ENCODE assay signal across 10 mouse cellular contexts in the genomic region with DNA sequence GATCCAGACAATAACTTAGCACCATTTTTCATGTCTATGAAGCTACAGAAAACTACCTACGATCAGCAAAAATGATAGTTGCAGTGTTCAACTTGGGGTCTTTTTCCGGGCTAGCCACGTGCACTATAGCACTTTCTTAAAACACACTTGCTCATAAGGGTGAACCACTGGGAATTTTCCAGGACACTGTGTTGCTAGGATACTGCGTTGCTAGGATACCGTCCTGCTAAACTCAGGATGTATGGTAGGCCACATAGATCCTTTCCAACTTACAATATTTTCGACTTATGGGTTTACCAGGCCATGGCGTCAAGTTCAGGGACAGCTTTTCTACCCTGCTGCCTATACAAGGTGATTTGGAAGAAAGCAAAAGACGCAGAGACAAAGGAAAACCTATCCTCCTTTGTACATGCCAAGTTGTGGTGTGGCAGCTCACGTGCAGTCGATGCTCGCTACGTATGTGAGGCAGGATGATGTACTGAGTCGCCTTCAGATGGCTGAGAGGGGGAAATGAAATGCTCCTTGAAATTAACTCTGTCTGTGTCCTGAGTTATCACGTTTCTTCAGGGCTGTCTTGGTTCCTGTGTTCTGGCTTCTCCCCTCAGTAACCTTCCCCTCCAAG.
DNase-seq lines count a peak whose midpoint lies in the region; ATAC-seq lines count a peak whose summit lies in the region.
"Had no signal": no experiment of that assay in that cellular context is flagged by ENCODE, and none has a peak within 500 bp of the region (broad histone marks: within the 10 kb centered on the region; RNA-seq: fewer than 3 reads in every experiment).

No protein-coding gene starts in this region.

- no peaks in the 10 kb centered on the region for H3K4me1 ChIP-seq in embryonic facial prominence, embryonic 14.5 days (ENCODE audit: control insufficient read depth, insufficient read depth, low read length)
- H3K4me1 ChIP-seq in neural tube, embryonic 11.5 days (ENCODE audit: control insufficient read depth, insufficient read depth, low read length) = no peaks in the 10 kb centered on the region
- H3K4me1 ChIP-seq in heart, embryonic 11.5 days (ENCODE audit: control insufficient read depth, insufficient read depth, low read length) = peaks cover 3% of the 10 kb centered on the region
- H3K4me1 ChIP-seq: limb, embryonic 15.5 days had no signal

- peak; percentile 69 for DNase-seq in R1 (ENCODE audit: low read depth, low spot score)
- DNase-seq in embryonic facial prominence, embryonic 14.5 days (ENCODE audit: low spot score) = peak; percentile 61
- DNase-seq in layer of hippocampus, adult 9-11 months = peak; percentile 72
- DNase-seq in neural tube, embryonic 11.5 days (ENCODE audit: low spot score) = peak; percentile 61
- no peak for DNase-seq in heart, postnatal 14 days
- DNase-seq in ovary, postnatal 14 days (ENCODE audit: low spot score) = no peak

- H3K9ac ChIP-seq in embryonic facial prominence, embryonic 14.5 days (ENCODE audit: low read depth, low read length) = no peak overlapping the region
- no peak overlapping the region for H3K9ac ChIP-seq in neural tube, embryonic 11.5 days (ENCODE audit: low read length)
- no peak overlapping the region for H3K9ac ChIP-seq in heart, embryonic 11.5 days (ENCODE audit: low read depth, low read length)
- H3K9ac ChIP-seq: heart, embryonic 15.5 days; limb, embryonic 15.5 days had no signal

- ATAC-seq in embryonic facial prominence, embryonic 14.5 days (ENCODE audit: low read depth) = 0 out of 2 replicates have a peak, but pooled peaks have one; percentile 67
- ATAC-seq in neural tube, embryonic 11.5 days (ENCODE audit: insufficient read depth, low FRiP score, low TSS enrichment) = no peak
- no peak for ATAC-seq in heart, embryonic 11.5 days (replicated peaks; ENCODE audit: insufficient number of reproducible peaks, low FRiP score, low TSS enrichment)
- no peak for ATAC-seq in erythroid progenitor cell, adult 5-6 weeks (replicated peaks; ENCODE audit: low FRiP score, poor library complexity, severe bottlenecking)

- no peaks in the 10 kb centered on the region for H3K27me3 ChIP-seq in embryonic facial prominence, embryonic 14.5 days (replicated peaks; ENCODE audit: control insufficient read depth, insufficient read depth, low read length)
- no peaks in the 10 kb centered on the region for H3K27me3 ChIP-seq in neural tube, embryonic 11.5 days (ENCODE audit: control insufficient read depth, insufficient read depth, low read length)
- H3K27me3 ChIP-seq in heart, embryonic 11.5 days (ENCODE audit: control insufficient read depth, insufficient read depth, low read length) = no peaks in the 10 kb centered on the region
- H3K27me3 ChIP-seq: heart, embryonic 15.5 days; limb, embryonic 15.5 days had no signal

- 84% methylated on average over 14 of the region's 14 CpGs for WGBS in embryonic facial prominence, embryonic 14.5 days
- WGBS in neural tube, embryonic 11.5 days = 81% methylated on average over 14 of the region's 14 CpGs
- 85% methylated on average over 14 of the region's 14 CpGs for WGBS in heart, embryonic 11.5 days (ENCODE audit: insufficient replicate concordance)

- no peaks in the 10 kb centered on the region for H3K36me3 ChIP-seq in embryonic facial prominence, embryonic 14.5 days (ENCODE audit: control insufficient read depth, insufficient read depth, low read length)
- H3K36me3 ChIP-seq in neural tube, embryonic 11.5 days (ENCODE audit: control insufficient read depth, insufficient read depth, low read length) = no peaks in the 10 kb centered on the region
- no peaks in the 10 kb centered on the region for H3K36me3 ChIP-seq in heart, embryonic 11.5 days (ENCODE audit: control insufficient read depth, insufficient read depth, low read length)
- H3K36me3 ChIP-seq: heart, embryonic 15.5 days; limb, embryonic 15.5 days had no signal

- H3K4me2 ChIP-seq in embryonic facial prominence, embryonic 14.5 days (ENCODE audit: low read depth, low read length) = no peak overlapping the region
- H3K4me2 ChIP-seq in neural tube, embryonic 11.5 days (ENCODE audit: low read depth) = no peak overlapping the region
- H3K4me2 ChIP-seq in heart, embryonic 11.5 days = no peak overlapping the region
- H3K4me2 ChIP-seq: heart, embryonic 15.5 days; limb, embryonic 15.5 days had no signal

- H3K27ac ChIP-seq in embryonic facial prominence, embryonic 14.5 days (replicated peaks; ENCODE audit: low read depth, low read length) = no peak overlapping the region
- H3K27ac ChIP-seq in neural tube, embryonic 11.5 days (ENCODE audit: low read depth, low read length) = no peak overlapping the region
- no peak overlapping the region for H3K27ac ChIP-seq in heart, embryonic 11.5 days (ENCODE audit: low read depth, low read length)
- H3K27ac ChIP-seq: heart, embryonic 15.5 days; limb, embryonic 15.5 days had no signal

- no peaks in the 10 kb centered on the region for H3K9me3 ChIP-seq in embryonic facial prominence, embryonic 14.5 days (ENCODE audit: control insufficient read depth, low read length)
- no peaks in the 10 kb centered on the region for H3K9me3 ChIP-seq in neural tube, embryonic 11.5 days (ENCODE audit: control insufficient read depth, low read length)
- H3K9me3 ChIP-seq in heart, embryonic 11.5 days (replicated peaks; ENCODE audit: control insufficient read depth, low read length) = no peaks in the 10 kb centered on the region
- H3K9me3 ChIP-seq: heart, embryonic 15.5 days; limb, embryonic 15.5 days had no signal

- intact Hi-C loops in heart, postnatal 14 days (cut with DNase I) = no loop called here

- no peak overlapping the region for H3K4me3 ChIP-seq in embryonic facial prominence, embryonic 14.5 days (ENCODE audit: low read depth, low read length)
- no peak overlapping the region for H3K4me3 ChIP-seq in neural tube, embryonic 11.5 days (ENCODE audit: low read depth, low read length)
- no peak overlapping the region for H3K4me3 ChIP-seq in heart, embryonic 11.5 days (ENCODE audit: low read depth, low read length)
- H3K4me3 ChIP-seq: heart, embryonic 15.5 days; limb, embryonic 15.5 days had no signal

Comparison
In these comparisons a context has a peak if more than half of its experiments do, and no peak if none do; other contexts are left out.
1. DNase-seq: peak in R1 (single experiment), embryonic facial prominence, embryonic 14.5 days (single experiment), layer of hippocampus, adult 9-11 months (single experiment) and neural tube, embryonic 11.5 days (single experiment); none in heart, postnatal 14 days (0 of 2) and ovary, postnatal 14 days (single experiment).